Mouse (Mus musculus) CD4-positive helper T cell, adult 2 months (primary cell): ENCODE measurements around the gene Ehbp1.

Source experiments
- DNase-seq: peaks from one replicate; pipeline ENCODE4 v3.0.0-alpha.2; 2012; ENCODE audit warnings: low read depth, missing footprints, low spot score

The Ehbp1 gene

DNA sequence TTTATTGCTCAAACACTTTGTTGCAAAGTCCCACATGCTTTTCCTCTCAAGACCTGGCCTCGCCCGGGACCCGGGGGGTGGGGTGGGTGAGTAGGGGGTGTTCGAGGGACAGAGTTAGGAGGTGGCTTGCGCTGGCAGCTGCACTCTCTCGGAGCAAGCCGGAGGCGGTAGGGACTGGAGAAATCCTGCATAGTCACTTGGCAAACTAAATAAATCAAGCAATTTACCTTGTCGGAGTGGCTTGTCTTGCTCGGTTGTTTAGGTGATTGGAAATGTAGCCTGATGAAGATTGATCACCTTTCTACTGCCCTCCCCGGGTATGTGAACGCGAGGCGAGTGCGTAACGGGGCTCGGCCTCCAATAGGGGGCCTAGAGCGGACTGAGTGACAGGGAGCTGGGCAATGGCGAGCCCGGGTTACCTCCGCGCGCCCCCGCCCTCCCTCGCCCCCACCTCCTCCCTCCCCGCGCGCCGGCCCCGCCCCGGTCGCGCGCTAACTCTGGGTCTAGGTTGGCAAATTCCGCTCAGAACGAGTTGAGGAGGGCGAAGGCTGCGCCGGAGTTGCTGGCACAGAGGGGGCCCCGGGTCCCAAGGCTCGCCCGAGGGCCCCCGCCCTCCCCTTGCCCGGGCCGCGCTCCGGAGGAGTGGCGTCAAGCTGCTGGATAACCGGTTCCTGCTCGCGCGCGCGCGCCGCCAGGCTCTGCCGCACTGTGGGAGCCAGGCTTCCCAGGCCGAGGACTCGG, 340.6 kb downstream of the Ehbp1 start:
- peak; percentile 38 for DNase-seq

DNA sequence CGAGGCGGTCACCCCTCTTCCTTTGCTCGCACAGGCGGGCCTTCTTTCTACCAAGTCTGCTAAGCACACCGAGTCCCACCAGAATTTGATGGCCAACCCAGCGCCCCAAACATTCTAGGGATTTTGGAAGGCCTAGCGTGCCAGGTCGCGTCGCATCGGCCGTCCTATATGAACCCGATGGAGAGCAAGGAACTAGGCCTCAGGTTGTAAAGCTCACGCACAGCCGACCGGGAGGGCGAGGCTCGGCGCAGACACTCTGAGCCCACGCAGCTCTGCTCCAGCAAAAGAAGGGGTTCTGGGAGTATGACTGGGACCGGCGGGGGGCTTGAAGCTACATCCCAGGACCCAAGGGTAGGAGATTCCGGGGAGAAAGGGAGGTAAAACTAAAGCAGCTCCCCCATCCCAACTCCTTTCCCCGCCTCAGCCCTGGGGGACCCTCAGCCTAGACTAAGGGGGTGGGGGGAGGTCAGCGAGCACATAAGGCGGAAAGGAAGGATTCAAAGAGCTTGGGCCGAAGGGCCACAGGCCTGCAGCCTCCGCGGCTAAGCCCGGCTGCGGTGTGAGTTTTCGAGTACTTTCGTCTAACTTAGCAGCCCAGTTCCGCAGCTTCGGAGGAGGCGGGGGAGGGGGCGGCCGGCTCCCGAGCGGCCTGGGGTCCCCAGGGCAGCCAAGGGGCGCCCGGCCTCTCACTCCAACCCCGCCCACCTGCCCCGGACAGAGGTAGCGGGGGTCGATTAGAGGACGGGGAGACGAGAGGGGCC, 341.6 kb downstream of the Ehbp1 start:
- DNase-seq: no peak

DNA sequence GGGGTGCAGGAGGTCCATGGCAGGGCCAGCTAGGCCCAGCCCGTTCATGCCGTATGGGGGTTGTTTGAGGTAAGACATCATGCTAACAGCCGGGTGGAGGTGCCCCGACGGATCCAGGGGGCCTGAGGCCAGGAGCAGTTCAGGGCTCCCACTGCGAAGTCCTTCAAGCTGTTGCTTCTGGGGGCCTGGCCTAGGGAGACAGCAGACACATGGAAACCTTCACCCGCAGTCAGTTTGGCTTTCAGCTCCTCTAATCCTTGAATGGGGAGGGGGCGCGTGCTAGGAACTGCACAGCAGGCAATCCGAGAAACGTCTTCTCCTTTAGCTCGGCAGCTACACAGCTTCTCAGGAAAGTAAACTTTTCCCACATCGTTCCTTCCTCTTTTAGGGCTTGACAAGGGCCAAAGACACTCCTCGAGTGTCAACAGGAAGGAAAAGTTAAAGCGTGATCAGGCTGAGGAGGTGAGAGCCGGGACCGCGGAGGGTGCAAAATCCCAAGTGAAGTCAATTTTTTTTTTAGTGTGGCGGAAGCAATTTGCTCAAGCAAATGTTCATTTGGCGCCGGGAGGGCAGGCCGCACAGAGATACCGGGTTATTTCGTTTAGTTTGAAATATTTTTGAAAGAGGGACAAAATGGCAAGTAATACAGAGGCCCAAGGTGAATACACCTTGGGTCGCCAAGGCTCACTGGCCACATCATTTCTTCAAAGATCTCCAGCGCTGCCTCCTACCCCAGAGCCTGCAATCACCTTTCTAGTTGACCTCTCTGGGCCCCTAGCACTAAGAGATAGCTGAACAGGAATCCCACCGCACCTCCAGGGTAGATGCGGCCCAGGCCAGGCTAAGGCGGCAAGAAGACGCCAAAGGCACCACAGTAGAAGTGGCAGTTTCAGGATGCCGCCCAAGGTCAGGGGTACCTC, 342.4 kb downstream of the Ehbp1 start:
- no peak for DNase-seq

DNA sequence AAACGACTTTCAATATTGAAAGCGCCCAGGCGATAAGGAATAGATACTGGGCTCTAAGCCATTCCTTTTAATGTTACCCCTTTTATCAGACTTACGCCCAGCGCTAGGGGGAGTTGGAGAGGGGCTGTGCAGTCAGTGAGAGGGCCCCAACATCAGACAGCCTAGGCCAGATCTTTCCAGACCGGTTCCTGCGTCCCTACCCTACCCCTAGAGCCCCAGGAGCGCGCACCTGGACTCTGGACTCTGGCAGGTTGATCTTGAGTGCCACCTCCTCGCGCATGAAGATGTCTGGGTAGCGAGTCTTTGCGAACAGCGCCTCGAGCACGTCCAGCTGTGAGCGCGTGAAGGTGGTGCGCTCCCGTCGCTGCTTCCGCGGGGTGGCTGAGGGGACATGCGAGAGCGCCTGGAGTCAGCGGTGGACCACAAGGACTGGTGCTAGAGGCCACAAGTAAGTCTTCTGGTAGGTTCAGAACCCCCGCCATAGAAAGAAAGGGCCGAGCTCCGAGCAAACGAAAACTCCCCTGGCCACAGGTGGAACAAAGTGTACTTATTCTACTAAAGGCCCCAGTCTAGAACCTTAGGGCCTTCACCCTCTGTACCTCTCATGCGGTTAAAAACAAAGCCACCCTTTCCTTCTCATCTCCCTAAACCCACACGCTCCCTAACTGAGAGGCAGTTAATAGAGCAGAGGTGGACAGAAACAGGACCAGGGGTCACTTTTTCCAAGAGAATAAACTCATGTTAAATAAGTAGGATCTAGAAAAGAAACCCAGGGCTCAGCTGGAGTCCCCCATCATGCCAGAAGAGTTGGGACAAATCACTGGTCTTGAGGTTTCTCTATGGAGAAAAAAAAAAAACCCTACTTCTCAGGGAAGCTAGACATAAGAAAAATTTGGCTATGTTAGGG, 343.7 kb downstream of the Ehbp1 start:
- no peak for DNase-seq

DNA sequence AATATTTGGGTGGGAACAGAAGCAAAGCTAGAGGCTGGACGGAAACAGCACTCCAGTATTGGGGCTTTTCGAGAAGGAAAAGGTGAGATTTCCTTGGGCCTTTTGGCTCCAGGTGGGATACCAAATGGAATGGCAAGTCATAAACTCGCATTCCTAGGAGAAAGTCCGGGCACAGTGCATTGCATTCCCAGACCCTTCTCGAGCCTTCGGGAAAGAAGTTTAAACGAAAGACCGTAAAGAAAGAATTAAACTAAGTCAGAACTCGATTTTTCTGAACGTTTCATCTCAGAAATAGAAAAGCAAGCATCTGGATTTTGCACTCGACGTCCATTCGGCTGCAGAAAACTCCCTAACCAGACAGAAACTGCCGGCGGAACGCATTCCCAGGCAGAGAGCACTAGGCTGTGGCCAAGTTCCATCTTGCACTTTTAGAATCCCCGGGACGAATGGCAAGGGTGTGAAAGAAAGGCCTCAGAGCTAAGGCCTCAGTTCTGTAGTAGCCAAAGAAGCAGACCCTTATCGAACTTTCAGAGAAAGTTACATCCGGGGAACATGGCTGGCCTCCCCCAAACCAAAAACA, 344.4 kb downstream of the Ehbp1 start:
- no peak for DNase-seq

DNA sequence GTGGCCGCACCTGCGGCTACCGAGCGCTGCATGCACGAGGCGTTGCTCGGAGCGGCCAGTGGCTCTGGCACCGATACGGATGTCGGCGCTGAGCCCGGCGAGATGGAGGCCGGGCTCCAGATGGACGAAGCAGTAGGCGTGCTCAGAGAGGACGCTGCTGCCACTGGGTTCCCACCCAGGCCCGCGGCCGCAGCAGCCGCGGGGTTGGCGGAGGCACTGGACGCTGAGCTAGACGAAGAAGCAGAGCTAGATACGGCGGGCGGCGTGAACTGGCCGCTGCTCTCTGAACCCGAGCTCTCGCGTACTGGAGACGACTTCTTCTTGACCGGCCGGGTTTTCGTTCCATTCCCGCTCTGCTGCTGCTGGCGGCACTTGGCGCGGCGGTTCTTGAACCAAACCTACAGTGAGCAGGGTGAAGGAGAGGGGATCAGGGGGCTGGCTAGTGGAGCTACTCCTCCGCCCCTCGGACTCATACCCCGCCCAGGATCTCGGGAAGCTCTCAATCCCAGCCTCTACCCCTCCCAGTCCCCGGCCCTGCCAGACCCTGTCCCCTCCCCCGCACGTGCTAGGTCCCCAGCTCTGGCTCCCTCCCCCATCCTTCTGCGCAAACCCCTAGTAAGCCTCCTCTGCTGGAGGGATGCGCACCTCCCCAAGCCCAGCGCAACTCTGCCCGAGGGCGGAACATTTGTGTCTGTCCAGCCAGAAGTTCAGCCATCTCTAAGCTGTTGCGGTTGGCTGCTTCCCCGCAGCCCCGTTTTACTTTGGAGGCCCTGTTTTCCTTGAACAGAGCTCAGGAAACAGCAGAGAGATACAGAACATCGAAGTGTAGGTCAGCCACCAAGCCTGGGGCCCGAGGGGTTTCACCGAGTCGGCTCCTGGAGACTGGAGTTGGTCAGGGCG, 345.2 kb downstream of the Ehbp1 start:
- DNase-seq: no peak

DNA sequence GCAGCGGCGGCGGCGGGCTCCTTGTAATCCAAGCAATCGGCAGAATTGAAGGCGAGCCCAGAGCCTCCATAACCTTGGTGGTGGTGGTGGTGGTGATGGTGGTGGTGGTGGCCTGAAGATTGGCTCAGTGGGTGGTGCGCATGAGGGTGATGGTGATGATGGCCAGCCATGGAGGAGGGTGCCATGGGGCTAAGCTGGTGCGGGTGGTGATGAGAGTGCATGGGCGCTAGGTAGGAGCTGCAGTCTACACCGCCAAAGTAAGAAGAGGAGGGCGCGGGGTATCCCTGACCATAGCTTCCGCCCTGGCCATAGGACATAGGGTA, 345.8 kb downstream of the Ehbp1 start:
- no peak for DNase-seq

DNA sequence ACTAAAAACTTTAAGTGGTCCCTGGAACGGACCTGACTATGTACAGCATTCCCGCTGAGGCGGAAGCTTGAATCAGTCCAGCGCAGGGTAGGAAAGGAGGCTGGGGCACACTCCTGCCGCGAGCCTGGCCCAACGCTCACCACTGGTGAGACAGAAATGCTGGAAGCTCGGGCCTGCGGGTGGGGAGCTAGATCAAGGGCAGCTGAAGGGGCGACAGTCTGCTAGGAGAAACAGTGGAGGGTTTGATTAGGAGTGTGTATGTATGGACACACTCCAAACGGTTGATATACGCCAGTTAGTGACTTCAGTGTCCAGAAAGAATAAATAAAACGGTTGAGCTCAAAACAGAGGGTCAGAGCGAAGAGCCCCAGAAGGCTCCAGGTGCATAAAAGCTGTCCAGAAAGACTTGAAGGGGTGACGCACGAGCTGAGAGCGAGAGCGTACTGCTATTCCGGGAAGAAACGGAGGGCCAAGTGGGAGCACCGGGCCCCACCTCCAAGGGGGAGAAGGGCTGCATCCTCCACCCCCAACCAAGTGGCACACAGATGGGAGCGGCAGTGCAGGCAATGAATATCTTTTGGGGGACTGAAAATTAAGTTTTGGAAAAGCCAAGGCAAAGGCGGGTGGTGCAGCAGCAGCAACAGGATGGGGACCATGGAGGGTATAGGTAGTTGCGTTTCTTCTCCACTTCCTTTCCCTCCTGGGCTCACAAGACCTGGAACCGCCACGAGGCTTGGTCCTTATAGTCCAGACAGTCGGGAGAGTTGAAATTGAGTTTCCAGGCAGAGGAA, 346.4 kb downstream of the Ehbp1 start:
- DNase-seq: no peak

DNA sequence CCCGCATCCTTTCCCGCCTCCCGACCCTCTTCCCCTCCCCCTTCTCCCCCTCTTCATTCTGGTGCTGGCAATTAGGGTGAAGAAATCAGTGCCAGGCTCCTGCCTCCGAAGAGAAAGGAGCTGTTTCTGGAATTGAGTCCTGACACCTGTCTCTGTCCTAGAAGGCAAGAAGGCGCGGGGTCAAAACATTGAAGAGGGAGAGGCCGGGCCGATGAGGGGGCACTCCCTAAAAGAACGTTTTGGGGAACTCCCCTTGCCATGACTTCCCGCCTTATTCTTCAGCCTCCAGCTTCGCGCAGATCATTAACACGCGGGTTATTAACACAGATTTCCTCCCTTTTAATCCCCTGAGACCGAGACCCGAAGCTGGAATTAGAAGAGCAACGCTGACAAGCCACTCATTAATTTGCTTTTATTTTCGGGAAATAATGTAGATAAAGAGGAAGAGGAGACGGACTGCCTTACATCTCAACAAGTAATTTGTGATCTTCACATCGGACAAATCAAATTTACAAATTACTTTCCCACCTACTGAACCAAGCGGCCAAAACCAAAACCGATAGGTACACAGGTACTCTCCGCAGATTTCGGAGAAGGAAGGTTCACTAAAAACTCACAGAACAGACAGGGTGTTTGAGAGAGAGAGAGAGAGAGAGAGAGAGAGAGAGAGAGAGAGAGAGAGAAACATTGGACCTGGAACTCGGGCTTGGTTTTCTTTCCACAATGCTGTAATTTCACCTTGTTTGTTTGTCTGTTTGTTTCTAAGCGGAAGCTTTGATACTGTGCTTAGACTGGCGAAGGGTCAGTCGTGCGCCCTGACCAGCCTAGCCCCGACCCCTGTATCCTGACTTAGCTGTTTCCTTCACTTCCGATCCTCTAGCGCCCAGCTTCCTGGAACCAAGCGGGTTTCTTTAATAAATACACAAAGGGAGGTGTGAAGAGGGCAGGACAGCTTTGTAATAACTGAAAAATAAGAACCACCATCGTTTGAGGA, 347.4 kb downstream of the Ehbp1 start:
- DNase-seq: no peak

DNA sequence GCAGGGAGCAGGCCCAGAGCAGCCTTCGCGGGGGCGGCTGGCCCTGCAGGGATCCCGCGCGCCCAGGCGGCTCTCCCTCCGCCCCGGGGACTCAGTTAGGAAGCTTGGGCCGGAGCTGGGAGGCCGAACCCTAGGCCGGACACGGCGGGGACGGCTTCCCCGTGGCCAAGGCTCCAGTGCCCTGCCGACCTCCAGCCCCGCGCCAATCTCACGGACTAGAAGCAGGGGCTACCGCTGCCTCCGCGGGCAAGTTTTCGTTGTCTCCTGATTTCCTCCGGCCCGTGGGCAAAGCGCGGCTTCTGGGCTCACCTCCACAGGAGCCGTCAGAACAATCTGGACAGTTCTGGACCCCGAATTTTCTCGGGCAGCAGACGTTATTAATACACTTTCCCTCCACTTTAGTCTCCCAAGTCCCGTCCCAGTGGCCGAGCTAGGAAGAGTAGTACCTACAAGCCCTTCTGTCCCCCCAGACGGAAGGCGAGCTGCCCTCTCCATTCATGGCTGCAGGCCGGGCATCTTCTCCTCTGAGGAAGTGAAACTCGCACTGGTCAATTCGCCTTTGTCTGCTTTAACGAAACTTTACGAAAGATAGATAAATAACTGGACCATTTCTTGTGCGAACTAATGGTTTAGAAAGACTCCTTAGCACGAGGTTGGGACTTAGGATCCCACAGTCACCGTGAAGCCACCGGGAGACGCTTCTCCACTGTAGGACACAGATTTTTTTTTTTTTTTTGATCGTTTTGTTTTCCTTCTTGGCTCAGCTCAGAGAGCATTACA, 348.3 kb downstream of the Ehbp1 start:
- DNase-seq: no peak

DNA sequence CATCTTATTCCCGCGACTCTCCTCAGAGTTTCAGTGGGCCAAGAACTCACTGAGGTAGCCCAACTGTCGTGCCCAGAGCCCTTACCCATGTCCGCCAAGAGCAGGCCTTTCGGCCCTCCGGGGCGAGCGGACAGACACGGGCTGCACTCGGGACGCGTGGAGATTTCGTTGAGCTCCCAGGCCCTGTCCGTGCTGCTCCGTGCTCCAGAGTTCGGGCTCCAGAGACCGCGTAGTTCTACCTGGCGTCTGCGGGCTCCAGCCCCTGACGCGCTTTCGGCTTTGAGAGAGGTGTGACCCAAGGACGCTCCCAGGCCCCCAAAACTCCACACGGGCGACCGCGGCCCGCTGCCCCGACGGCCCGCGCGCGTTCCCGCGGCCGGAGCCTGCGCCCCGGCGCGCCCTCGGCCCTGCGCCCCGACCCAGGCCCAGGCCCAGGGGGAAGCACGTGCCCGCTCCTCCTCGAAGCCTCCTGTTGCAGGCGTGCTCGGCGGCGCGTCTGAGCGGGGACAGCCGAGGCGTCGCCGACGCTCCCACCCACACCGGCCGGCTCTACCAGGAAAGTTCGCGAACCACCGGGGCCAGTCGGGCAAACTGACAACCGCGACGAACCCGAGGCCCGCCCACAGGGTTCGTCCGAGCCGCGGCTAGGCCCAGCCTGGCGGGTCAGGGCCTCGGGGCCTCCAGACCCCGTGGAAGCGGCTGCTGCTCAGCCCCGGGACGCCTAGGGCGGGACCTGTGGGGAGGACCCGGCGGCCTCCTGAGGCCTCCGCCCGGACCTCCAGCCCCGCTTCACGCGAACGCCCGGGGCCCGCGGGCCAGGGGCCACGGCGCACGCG, 349.1 kb downstream of the Ehbp1 start:
- DNase-seq: no peak

DNA sequence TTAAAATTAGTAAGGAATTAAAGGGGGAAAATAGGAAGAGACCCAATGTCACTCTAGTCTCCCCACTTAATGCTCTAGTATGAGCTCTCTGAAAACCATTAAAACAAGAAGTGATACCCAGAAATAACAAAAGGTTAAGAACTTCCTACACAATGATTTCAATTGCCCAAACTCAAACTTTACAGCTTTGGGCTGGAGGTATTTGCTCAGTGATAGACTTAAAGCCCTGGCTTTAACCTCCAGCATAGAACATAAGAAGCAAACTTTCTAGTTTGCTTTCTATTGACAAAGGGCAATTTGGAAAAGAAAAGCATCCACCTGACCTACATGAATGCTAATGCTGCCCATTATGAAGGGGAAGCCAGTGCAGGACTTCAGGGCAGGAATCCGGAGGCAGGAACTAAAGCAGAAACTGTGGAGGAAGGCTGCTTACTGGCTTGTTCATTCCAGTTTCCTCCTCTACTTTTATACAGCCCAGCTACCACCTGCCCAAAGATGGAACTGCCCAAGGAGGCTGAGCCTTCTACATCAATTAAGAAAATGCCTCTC, 353.6 kb downstream of the Ehbp1 start:
- no peak for DNase-seq

DNA sequence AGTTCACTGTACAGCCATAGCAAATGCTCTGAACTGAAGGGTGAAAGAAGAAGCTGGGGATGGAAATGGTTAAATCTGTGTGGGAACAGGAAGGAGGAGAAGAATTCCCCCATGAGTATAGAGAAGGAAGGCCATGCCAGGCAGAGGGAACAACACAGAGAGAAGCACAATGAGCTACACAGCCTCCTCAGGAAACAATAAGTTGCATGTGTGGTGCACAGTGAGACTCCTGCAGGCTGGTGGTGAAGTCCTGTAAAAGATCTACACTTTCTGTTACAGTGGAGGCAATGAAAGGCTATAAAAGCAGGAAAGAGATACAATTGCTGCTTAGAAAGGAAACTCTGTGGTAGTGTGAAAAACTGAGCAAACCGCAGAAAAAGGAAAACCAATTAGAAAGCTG, 357.0 kb downstream of the Ehbp1 start:
- DNase-seq: no peak

DNA sequence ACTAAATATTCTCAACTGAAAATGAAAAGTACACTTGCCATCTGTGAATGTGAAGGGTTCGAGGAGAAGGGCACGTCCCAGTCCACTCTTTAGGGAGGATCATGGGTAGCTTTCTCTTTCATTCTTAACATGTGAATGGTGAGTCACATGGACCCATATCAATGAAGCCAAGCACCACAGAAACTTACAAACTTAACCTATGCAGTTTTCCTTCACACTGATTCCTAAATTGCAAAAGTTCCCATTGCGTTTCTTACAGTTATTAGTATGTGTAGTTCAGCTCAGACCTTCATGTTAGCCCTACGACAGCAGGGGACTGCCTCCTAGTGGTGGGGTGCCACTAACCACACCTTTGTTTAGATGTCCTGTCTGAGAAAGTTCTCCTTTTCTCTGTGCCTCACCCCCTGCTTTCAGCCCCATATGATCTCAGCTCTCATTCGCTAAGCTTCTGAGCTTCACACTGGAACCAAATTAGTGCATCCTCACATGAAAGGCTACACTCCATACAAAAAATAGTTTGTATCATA, 368.0 kb downstream of the Ehbp1 start:
- DNase-seq: no peak

DNA sequence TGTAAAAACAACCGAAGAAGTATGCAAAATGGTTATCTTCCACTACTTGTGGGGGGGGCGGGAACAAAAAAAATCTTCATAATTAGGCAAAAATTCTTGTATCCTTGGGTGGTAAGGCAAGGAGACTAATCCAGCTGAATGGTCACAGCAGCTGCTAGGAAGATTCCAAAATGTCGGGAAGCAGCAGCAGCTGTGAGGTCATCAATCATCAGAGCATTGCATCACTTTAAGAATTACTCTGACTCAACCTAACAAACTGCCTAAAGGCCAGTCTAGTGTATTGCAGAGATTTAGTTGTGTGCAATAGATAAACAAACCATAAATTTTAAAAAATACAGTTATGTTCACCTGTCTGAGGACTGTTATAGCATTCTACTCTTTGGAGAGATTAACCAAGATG, 368.5 kb downstream of the Ehbp1 start:
- no peak for DNase-seq

DNA sequence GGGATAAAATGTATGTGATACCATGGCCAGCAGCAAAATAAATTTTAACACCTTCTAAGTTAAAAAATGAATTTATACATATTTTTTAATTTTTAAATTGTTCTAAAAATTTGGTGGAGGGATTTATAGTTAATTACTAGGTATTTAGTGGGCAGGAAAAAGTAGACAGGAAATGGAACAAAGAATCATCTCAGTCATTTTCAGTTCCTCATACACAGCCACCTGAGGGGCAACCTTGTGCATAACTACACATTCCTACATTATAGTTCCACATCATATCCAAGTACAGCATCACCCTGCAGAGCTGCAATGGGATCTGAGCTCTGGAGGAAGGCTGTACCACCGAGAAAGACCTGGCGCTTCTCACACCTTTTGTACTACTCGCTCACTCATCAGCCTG, 373.2 kb downstream of the Ehbp1 start:
- no peak for DNase-seq
